Mouse (Mus musculus) MEL (cell line): Measurements from ENCODE around the gene Ppargc1a.

ENCODE experiments used
- CHD1 ChIP-seq: IDR thresholded peaks from 2 replicates; pipeline ENCODE4 v1.6.1; 2012; ENCODE audit warnings: low read depth, mild to moderate bottlenecking, inconsistent platforms, low read length, improper control_type of control experiment
- CTCF ChIP-seq, 3 experiments: IDR thresholded peaks in 2 of 3; conservative IDR thresholded peaks in 1 of 3; 2 replicates each; pipeline ENCODE4 v1.5.1; 2011 to 2012; ENCODE audit warnings: low read length in 3 of 3, low read depth in 2 of 3, mild to moderate bottlenecking in 2 of 3, improper control_type of control experiment in 1 of 3, inconsistent platforms in 1 of 3, mixed read lengths in 1 of 3, moderate library complexity in 1 of 3; ENCODE audit not compliant: control insufficient read depth in 1 of 3, insufficient read depth in 1 of 3, poor library complexity in 1 of 3, severe bottlenecking in 1 of 3
- E2F4 ChIP-seq: IDR thresholded peaks from 2 replicates; pipeline ENCODE4 v1.6.1; 2011; ENCODE audit warnings: low read depth, low read length, improper control_type of control experiment, borderline replicate concordance
- ELF1 ChIP-seq: IDR thresholded peaks from 2 replicates; pipeline ENCODE4 v1.6.1; 2014; ENCODE audit warnings: low read depth, mild to moderate bottlenecking, inconsistent platforms, low read length, improper control_type of control experiment, moderate library complexity
- EP300 ChIP-seq, 2 experiments: IDR thresholded peaks; 2 replicates each; pipeline ENCODE4 v1.6.1; 2011; ENCODE audit warnings: improper control_type of control experiment in 2 of 2, low read length in 2 of 2, low read depth in 1 of 2, mild to moderate bottlenecking in 1 of 2
- GATA1 ChIP-seq: IDR thresholded peaks from 2 replicates; pipeline ENCODE4 v1.6.1; 2011; ENCODE audit warnings: low read depth, low read length, improper control_type of control experiment
- HCFC1 ChIP-seq: IDR thresholded peaks from 2 replicates; pipeline ENCODE4 v1.6.1; 2012; ENCODE audit warnings: low read depth, mild to moderate bottlenecking, inconsistent platforms, low read length, improper control_type of control experiment, moderate library complexity
- POLR2A ChIP-seq, 2 experiments: IDR thresholded peaks; 2 replicates each; pipeline ENCODE4 v1.6.1; 2011 to 2012; ENCODE audit warnings: low read length in 2 of 2, mild to moderate bottlenecking in 2 of 2, control low read depth in 1 of 2, improper control_type of control experiment in 1 of 2, low read depth in 1 of 2, moderate library complexity in 1 of 2; ENCODE audit not compliant: control insufficient read depth in 1 of 2, insufficient read depth in 1 of 2, poor library complexity in 1 of 2
- TAL1 ChIP-seq: IDR thresholded peaks from 2 replicates; pipeline ENCODE4 v1.6.1; 2012; ENCODE audit warnings: mild to moderate bottlenecking, inconsistent platforms, low read length, moderate library complexity, mixed read lengths
- UBTF ChIP-seq: IDR thresholded peaks from 2 replicates; pipeline ENCODE4 v1.6.1; 2012; ENCODE audit warnings: low read depth, mild to moderate bottlenecking, inconsistent platforms, low read length, improper control_type of control experiment, moderate library complexity, borderline replicate concordance; ENCODE audit not compliant: insufficient read depth
- USF1 ChIP-seq: IDR thresholded peaks from 2 replicates; pipeline ENCODE4 v1.6.1; 2014; ENCODE audit warnings: low read depth, mild to moderate bottlenecking, inconsistent platforms, low read length, improper control_type of control experiment, moderate library complexity
- ZC3H11A ChIP-seq: IDR thresholded peaks from 2 replicates; pipeline ENCODE4 v1.6.1; 2012; ENCODE audit warnings: low read depth, mild to moderate bottlenecking, inconsistent platforms, low read length, improper control_type of control experiment
- ZNF384 ChIP-seq: IDR thresholded peaks from 2 replicates; pipeline ENCODE4 v1.6.1; 2012; ENCODE audit warnings: low read depth, mild to moderate bottlenecking, inconsistent platforms, low read length, improper control_type of control experiment

- TF ChIP-seq POLR2A (IDR thresholded peaks at IDR 0.05; ENCODE audit: control insufficient read depth in 1 of 2, insufficient read depth in 1 of 2, low read depth in 1 of 2, low read length in 2 of 2, poor library complexity in 1 of 2) (no peak), CTCF (IDR thresholded peaks at IDR 0.05 in 2 of 3, conservative IDR thresholded peaks at IDR 0.05 in 1 of 3; ENCODE audit: control insufficient read depth in 1 of 3, insufficient read depth in 1 of 3, low read depth in 2 of 3, low read length in 3 of 3, poor library complexity in 1 of 3, severe bottlenecking in 1 of 3) (no peak), UBTF (no peak), ELF1 (no peak), ZNF384 (no peak), EP300 (IDR thresholded peaks at IDR 0.05; ENCODE audit: low read depth in 1 of 2, low read length in 2 of 2) (no peak), HCFC1 (no peak), CHD1 (no peak), GATA1 (no peak), TAL1 (no peak), E2F4 (no peak), ZC3H11A (no peak), USF1 (no peak)
These were observed 39.9 kb downstream of the Ppargc1a start for GRCm38 (mm10) chr5:51527498-51528164.
